Mouse (Mus musculus) right cerebral cortex, postnatal 14 days (tissue): ENCODE results near the gene Mrpl10.

Source experiments
- DNase-seq: peaks from one replicate; pipeline ENCODE4 v3.0.0; 2022

Mrpl10 gene

GRCm38 (mm10) chr11:97041022-97041899 lies at the start of gene Mrpl10, which contains the start of gene Lrrc46:
Gene Mrpl10, plus strand, starts transcription at chr11:97041560.
Gene Lrrc46, minus strand, starts transcription at chr11:97041407.
- peak; percentile 93 for DNase-seq

DNA sequence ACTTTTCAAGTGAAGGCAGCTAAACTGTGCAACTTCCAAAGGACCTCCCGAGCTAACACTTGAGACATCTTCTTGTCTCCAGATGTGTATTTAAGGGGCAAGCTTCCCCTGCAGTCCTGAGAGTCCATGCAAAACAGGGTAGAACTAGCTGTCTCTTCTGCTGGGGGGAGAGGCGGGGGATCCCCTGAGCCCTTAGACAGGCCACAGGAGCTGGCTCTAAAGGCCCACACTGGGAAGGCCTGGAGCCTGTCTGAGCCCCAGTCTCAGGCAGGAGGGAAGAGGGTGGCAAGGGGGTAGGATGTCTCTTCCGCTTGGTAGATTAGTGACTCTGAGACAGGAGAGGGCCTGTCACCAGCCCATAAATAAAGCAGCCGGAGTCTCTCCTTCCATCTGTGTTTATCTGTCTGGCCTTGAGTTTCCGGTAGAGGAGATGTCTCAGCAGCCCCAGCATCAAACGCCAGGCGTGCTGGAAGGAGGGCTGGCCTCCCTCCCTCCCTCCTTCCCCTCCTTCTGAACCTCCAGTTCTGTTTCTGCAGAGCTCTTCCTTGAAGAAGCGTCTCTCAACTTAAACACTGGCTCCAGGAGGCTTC lies 48.5 kb upstream of the Mrpl10 start:
- no peak for DNase-seq

DNA sequence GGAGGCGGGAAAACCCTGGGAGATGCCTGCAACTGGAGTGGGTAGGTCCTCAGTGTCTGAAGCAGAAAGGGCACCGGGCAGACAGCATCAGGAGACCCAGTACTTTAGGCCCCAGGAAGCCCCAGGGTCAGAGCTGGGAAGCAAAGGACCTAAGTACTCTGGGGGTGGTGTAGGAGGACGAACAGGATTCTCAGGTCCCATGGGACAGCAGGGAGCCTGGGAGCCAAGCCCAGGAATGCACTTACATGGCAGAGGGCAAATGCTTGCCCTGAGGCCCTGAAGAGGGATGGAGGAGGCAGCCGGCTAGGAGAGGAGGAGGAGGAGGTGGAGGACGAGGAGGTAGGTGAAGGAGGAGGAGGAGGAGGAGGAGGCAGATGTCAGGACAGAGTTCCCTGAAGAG lies 46.3 kb upstream of the Mrpl10 start:
- DNase-seq, result no peak

GRCm38 (mm10) chr11:96995836-96996772 lies 45.3 kb upstream of the Mrpl10 start:
- DNase-seq, result no peak

- no peak for DNase-seq
Measured at GRCm38 (mm10) chr11:96996773-96997379, 44.5 kb upstream of the Mrpl10 start.

DNA sequence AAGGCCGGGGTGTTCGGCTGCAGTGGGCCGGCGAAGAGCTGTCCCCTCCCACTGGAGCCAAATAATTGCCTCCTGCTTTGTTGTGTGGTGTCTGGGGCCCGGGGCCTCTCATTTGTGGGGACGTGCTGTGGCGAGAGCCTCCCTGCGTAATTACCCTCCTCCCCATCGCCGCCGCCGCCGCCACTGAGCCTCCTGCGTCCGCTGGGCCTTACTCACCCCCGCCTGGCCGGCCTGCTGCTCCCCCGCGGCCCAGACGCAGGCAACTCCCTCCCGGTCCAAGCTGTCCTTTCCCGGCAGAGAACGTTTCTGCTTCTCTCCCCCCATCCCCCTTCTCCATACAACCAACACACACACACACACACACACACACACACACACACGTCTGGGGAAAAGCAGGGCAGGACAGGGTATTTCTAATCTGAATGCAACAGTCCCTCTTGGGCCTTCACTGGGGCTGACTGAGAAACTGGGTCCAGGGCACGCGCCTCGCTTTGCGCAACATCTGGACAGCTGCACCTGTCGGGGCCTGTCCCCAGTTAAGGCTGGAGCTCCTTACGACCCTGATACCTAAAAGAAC lies 43.9 kb upstream of the Mrpl10 start:
- peak; percentile 37 for DNase-seq

DNA sequence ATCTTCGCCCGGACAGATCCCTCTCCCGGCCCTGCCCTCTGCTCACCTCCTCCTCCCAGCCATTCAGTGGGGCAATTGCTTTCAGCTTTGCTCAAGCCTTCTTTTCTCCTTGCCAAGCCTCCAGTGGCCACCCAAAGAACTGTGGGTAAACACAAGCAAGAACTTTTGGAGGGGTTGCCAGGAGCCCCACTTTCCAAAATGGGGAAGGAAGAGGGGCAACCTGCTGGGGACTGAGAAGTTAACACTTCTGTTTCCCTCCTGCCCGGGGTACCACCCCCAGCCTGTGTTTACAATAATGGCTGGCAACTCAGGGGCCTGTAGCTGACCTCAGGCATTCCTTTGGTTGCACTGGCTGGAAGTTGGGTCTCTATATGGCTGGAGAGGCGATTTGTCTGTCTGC lies 38.2 kb upstream of the Mrpl10 start:
- DNase-seq, result no peak

DNA sequence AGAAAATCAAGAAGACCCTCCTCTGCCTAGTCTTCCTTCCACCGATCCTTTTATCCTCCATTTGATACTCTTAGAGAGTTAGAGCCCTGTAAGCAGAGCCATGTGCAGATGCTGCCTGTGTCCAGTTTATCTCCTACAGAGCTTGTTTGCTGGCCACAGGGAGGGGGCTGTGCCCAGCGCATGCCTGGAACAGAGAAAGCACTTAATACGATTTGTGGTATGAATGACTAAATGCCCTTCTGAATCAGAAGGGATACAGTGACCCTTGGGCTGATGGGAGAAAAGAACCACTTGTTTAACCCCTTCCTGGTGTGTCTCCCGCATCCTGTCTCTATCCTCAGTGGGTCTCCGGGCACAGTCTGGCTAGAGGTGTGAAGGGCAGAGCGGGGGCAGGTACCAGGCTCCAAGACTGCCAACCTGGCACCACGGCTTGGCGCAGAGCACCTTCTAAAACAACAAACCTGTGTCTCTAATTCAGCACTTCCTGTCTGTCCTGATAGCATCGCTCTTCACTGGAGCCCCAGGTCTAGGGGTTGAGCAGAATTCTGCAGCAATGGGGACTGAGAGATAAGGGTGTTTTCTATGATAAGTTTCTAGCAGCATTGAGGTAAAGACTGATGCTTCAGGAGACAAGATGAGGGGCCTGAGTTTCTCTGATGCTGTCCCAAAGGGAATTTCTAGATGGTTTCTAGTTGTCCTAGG lies 34.1 kb upstream of the Mrpl10 start:
- no peak for DNase-seq

DNA sequence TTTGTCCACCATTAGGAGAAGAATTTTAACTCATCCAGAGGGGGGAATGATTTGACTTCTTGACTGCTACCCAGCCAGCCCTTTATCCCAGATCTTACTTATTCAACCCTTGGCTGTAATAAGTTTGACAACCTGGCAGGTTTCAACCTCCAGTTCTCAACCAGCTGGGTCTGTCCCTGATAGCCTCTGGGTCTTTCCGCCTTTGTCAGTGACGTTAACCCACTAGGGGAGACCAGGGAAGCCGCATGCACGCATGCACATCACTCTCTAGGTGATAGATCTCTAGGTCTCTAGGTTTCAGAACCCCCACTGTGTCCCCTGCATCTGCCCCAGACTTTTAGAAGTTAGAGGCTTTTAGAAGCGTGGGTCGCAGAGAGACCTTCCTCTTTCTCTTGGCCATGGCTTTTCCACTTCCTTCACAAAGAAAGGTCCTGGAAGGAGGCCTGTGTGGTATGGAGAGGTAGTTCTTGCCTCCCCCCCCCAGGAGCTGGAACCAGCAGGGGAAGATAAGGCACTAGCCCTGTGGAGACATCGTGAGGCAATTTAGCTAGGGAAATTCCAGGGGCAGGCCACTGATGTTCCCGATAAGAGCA lies 32.1 kb upstream of the Mrpl10 start:
- DNase-seq, result no peak

DNA sequence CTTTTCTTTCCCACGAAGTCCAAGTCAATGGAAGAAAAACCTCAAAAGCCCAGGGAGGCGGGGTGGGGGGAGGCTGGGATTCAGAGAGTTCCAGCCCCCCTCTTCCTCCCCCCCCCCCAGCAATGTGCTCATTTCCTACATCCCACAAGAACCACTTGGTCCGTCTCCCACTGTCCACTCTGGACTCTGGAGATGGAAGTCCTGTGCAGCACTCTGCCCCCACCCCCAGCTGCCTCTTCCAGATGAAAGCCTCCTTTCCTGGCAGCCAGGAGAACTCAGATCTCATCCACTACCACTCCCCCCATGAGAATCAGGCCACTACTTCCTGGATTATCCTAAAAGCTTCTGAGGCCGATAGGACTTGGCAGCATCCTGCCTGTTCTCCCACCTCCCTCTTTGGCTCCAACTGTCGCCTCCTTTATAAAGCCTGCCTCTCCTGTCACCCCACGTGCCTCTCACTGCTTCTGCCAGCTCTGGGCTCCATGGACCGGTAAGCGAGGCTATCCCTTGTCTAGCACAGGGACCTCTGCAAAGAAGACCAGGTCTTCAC lies 28.2 kb upstream of the Mrpl10 start, which contains the start of gene Sp6:
Sp6 (plus strand) TSS at position 274 of the 550 bp plus-strand sequence.
- DNase-seq, result no peak

GRCm38 (mm10) chr11:97017696-97018582 lies 23.4 kb upstream of the Mrpl10 start:
- no peak for DNase-seq

DNA sequence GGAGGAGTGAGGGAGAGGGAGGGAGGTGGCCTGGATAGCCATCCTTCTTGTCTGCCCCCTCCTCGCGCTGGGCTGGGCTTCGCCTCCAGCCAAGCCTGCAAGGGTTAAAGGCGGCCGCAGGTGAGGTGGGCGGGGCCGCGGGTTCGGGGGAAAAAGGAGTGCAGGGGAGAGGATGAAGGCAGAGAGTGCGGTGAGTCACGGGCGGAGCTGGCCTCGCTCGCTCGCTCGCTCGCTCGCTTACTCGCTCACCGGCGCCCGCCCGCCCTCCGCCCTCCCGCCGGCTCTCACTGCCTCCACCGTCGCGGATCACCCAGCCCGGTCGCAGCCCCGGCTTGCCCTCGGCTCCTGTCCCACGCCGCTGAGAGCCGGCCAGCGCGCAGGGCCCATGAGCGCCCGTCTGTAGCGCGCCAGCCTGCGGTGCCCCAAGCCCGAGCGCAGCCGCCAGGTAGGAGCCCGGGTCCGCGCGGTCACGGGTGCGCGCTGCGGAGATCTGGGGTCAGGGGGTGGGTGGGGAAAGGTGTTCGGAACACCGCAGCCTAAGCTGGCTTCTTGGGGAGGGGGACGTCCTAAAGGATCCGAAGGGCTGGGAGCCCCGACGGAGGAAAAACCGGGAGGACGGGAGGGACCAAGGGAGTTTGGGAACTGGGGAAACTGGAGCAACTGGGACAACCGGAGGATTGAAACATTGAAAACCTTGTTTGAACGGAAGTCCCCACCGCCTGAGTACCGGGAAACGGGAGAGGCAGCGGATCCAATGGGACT lies 22.6 kb upstream of the Mrpl10 start:
- no peak for DNase-seq

DNA sequence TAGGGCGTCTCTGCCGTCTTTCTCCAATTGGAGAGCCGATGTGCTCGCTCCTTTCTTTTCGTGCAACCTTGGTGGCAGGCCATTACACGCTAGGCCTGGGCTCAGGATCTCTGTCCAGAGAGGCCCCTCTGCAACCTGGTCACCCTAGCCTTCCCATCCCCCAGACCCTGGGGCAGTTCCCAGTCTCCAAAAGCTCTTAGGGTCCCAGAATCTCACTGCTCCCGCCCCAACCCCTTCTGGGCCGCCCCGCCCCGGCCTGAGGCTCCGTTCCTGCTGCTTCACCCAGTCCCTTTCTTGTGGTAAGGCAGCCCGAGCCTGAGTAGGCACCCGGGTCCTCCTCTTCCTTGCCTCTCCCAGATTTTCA lies 22.0 kb upstream of the Mrpl10 start:
- DNase-seq, result no peak

DNA sequence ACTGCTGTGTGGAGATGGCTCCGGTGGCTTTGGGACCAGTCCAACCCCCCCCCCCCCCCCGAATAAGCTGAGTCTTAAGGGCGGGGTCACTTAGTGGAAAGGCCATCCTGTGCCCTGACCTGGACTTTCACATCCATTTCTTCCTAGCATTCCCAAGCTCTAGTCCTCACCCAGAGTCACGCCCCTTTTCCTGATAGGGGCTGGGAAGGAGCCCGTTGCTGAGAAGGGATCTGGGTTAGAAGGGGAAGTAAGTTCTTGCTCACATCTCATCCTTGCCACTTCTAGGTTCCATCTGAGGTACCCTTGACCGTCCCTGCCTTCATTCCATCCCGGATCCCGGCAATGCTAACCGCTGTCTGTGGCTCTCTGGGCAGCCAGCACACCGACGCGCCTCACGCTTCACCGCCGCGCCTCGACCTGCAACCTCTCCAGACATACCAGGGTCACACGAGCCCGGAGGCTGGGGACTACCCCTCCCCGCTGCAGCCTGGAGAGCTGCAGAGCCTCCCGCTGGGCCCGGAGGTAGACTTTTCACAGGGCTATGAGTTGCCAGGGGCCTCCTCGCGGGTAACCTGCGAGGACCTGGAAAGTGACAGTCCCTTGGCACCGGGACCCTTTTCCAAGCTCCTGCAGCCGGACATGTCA lies 20.1 kb upstream of the Mrpl10 start:
- DNase-seq, result no peak

GRCm38 (mm10) chr11:97021873-97022484 lies 19.4 kb upstream of the Mrpl10 start:
- peak; percentile 75 for DNase-seq

GRCm38 (mm10) chr11:97024977-97025376 lies 16.4 kb upstream of the Mrpl10 start:
- DNase-seq, result no peak

DNA sequence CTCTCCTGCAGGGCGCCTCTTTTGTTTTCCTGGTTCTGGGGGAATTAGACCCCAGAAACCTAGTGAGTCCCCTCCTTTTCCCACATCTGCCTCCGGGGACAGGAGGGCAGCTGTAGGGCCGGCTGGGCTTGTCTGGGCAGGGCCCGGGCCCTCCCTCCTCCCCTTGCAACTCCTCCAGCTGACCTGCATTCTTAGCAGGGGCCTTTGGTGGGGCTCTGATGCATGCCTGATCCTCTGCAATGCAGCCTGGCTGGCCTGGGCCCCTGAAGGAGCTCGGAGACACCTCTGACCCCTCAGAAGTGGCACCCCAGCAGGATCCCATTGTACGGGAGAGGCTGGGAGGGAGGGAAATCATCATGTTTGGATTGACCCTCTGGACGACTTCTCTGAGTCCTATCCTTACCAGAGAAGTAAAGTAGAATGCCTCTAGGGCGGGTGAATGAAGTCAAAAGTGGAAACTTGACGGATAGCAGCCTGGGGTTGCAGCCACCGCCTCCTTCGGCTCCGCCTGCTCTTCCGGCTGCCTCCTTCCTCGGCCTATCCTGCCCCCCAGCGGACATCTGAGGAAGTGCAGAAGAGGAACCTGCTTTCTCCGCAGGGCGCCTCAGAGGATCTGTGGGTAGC lies 15.5 kb upstream of the Mrpl10 start:
- DNase-seq, result peak; percentile 88
